Mouse (Mus musculus) left cerebral cortex, adult 18-20 months (tissue): ENCODE data around the gene Rbfox3. TPM values are rescaled to one million over a fixed set of nuclear protein-coding genes. Genes with fewer than 3 reads are reported as not detected.

Experiments
- DNase-seq, 2 experiments: peaks; one replicate each; pipeline ENCODE4 v3.0.0; 2021 to 2022; ENCODE audit warnings: low spot score in 2 of 2, mixed read lengths in 1 of 2
- total RNA-seq, 2 experiments: library from RNA; stranded (reverse); gene quantifications; 2 replicates each; pipeline ENCODE4 v1.2.3; 2021

The Rbfox3 gene
- total RNA-seq, 2 experiments from 2014 or later, result 301 to 331 TPM

DNA sequence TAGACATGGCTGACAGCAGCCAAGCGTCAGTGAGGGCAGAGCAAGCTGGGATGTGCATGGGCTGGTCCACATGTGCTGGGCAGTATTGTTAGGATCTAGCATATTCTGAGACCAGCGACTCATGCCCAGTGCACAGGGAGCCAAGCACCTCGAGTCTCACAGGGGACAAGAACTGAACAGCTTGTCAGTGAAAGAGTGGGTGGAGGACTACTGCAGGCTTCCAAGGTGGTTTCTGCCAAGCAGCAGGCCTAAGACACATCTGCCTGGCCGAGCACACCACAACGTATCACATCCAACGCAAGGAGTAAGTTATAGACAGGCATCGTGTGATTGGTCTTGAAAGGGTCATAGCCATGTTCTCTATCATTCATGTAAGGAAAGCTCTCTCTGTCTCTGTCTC lies 235.0 kb downstream of the Rbfox3 start:
- no peak for DNase-seq

DNA sequence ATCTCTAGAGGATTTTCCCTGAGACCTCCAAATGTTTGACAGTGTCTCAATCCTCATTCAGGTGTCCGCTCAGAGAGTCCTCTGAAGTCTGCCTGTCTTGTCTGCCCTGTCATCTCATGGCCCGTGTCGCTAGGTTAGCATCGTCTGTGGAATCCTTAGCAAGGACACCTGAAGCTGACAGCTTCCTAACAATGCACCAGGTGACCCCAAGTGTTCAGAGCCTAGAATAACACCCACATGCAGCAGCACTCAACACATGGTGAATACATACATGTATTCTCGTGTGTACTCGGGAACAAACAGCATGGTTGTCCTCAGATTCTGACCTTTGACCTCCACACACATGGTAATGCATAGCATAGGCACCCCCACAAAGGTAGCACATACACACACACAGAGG lies 239.4 kb downstream of the Rbfox3 start:
- DNase-seq, result no peak

DNA sequence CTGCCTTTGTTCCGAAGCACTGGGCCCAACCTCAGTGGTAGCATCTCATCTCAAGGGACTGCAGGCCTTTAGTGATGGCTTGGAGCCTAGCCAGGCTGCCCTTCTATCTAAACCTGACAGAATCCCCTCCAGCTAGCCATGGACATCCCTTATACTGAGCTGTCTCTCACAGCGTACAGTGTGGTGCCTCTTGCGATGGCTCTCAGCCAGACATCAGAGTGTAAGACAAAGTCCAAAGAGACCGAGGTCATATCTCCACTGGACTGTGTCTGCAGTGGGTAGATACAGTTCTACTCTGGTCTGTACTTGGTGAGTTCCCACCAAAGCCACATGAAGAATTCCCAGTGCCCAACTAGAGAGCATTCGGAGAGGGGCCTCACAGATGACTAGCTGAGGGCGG lies 240.2 kb downstream of the Rbfox3 start:
- no peak for DNase-seq

DNA sequence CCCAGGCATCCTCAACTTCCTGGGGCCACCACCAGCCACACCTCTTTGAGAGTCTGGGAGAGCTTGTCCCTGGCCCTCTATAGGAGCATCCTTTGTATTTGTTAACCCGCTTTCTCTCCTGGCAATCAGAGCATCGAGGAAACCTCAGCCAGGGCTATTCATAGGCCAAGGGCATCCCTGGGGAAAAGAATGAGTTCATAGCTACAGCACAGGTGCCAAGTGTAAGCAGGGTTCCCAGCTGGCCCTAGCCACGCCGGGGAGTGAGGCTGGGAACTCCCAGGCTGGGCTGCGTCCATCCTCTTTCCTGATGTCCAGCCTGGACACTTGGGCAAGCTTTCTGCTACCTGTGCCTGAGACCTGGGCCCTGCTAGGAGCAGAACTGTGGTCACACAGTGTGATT lies 241.6 kb downstream of the Rbfox3 start:
- DNase-seq, result no peak

DNA sequence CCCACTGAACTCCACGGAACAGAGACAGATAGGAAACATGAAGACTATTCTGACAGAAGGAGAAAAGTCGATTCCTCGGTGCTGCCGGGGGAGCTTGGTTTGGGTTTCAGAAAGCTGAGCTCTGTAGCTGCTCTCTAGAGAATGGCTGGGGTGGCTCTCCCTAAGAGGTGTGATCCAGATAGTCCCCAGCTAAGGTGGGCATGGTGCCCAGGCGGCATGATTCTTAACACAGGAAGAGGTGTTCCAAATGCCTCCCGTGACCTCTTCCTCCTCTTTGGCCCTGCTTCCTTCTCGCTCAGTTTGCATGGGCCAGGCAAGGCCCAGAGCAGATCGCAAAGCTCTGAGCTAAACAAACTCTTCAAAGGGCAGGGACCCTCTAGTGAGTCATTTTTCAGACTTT lies 243.0 kb downstream of the Rbfox3 start:
- no peak for DNase-seq

DNA sequence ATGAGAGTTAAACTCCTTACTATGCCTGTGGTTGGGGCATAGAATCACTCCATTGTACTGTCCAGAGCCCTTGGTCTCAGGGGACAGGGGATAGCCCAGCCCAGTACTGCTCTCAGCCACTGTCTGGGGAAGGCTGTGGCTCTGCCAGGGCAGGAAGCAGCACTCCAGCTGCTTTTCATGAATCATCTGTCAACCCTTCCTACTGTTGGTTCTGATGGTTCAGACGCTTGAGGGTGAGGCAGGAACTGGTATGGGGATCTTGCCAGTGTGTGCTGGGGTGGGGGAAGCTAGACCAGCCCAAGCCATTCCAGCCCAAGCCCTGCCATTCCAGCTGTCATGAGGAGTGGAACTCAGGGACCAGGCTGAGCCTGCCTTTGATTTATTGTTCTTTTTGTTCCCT lies 243.5 kb downstream of the Rbfox3 start:
- no peak for DNase-seq

DNA sequence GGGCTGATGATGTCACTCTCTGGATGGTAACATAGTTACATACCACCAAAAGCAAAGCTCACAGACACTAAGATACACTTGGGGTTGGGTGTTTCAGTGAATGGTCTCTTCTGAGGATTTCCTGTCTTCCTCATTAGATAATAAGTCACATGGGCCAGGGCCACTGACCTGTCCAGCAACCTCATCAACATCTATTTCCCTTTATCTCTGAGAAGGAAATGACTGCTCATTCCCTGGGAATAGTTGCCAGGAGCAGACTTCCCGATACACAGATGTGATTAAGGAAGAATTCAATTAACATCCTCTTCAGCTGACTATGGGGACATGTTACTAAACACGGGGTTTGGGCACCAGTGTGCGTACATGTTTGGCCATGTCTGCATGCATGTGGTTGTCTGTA lies 245.2 kb downstream of the Rbfox3 start:
- DNase-seq, result no peak

DNA sequence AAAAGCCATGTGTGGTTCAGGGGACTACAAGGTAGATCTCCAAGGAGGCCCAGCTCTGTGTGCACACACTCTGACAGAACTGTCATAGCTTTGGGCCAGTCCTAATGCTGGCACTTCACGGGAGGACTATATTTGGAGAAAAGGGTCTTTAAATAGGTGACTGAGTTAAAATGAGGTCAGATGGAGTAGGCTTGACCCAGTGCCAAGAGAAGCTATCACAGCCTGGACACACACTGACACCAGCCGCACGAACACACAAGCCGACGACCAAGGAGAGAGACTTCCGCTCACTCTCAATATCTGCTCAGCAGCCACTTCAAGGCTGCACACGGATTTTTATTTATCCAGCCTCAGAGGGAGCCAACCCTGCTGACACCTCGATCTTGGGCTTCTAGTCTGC lies 248.1 kb downstream of the Rbfox3 start:
- no peak for DNase-seq

DNA sequence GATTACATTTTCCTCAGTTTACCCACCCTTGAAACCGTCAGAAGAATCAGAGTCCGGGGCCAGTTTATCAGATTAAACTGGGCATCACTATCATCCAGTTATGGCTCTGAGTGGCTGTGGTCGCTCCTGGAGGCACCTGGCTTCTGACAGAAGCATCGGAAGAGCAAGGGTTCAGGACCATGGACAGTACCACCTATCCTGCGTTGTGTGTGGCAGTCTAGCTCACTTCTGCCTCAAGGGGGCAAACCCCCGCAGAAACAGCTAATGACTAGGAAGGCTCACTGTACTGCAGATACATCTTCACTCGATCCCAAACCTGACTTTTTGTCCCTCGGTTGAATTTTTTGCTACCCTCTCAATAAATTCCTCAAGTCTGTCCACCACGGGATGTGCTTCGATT lies 252.1 kb downstream of the Rbfox3 start:
- DNase-seq, result no peak

DNA sequence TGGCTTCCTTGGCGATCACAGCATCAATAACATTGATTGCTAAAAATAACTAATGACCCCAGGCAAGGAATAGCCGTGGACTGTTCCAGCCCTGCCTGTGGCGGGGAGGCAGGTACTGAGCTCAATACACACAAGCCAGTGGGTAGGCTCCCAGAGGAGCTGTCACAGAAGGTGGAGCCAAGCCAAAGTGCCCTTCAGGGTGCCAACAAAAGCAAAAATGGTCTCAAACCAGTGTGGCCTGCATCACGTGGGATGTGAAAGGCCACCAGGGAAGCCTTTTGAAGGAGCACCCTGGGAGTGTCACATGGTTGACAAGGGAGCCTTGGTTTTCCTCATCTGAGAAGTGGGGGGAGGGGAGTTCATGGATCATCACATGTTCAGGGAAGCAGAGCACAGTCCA lies 255.6 kb downstream of the Rbfox3 start:
- DNase-seq, result no peak

DNA sequence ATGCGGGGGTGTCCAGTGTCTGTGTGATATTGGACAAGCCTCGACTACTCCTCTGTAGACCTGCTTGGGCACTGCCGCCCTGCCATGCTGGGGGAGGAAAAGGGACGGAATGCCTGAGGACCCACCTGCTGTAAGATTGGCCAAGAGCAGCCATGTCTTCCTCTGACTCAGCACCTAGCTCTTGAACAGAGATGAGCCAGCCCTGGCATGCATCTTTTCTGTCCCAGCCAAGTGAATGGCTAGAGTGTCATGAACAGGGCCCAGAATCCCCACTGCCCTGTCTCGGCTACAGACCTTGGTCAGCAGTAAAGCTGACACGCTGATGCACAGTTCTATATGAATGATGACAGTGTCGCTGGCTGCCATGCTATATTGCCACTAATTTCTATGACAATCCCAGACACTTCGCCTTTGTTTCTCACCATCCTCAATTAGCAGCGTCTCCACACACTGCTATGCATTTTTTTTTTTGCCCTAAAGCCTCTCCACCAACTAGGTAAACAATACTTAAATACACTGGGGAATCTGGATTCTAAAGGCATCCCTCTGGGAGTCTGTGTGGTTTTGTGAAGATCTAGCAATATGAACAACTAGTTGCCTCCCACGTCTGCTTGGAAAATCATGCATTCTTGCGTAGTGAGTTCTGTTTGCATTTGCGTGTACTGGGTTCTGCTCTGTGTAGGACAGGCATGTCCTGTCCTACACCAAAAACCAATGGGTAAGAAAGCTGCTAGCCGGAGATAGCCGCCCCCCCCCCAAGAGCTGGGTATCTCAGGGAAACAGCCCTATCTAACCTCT lies 257.7 kb downstream of the Rbfox3 start:
- DNase-seq, result no peak

DNA sequence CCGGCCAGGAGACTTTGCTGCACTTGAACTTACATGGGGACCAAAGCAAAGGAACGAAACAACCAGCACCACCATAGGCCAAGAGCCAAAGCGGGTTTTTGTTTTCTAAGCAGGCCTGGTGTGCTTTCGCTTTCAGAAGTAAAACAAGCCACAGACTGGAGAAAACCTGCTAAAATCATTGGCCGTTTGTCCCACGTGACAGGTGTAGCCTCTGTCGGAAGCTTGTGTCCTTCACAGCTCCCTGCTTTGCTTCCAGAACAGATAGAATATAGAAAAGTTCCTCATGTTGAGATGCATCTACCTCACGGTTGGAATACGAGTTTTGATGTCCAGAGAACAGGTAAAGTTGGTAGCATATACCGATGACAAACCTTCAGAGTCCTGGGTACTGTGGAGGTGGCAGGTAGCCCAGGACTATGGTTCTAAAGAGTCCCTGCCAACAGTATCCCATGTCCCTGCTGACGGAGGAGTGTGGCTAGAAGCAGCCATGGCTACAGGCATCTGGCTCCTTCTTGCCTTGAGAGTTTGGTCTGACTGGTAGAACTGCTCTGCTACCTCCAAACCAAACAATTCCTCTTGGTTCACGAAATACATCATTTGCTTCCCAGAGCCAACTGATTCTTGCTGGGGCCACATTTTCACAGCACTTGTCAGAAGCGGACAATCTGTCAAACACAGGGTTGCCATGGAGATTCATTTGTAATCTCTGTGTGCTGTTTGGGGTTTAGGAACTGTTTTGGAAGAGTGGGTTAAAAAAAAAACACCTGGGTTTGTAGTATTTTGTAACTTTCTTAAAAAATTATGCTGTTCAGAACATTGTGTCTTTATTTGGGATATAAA lies 258.8 kb downstream of the Rbfox3 start:
- no peak for DNase-seq

DNA sequence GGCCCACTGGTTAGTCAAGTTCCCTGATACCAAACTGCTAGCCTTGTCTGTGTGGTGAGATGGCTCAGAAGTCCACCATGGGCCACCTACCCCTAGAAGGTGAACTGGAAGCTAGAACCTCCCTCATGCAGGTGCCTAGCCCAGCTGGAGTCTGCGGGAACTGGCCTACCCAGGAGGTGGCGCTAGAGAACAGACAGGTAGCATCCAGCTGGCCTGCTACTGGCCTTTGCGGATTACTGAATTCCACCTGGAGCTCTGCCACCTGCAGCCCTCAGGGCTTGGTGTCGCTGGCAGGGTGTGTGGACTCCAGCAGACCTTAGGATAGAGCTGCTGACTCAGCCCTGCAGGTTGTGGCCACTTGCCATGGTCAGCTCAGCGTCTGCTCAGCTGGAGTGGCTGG lies 263.0 kb downstream of the Rbfox3 start:
- DNase-seq, result peak; percentile 42 to 58

DNA sequence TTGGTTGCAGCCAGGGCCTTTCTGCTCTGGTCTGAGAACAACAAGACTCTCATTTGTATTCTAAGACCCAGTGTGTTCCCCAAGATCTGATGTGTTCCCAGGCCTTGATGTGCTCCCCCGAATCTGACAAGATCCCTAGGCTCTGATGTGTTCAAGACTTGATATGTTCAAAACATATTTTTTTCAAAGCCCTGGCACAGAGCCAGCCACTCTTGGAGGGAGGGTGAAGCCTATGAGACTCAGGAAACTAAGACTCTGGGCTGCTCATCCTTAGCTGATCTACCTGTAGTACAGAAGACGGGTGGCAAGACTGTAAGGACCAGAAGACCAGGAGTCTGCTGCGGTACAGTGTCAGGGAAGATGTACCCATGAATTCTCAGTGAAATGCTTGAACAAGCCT lies 264.5 kb downstream of the Rbfox3 start:
- no peak for DNase-seq

DNA sequence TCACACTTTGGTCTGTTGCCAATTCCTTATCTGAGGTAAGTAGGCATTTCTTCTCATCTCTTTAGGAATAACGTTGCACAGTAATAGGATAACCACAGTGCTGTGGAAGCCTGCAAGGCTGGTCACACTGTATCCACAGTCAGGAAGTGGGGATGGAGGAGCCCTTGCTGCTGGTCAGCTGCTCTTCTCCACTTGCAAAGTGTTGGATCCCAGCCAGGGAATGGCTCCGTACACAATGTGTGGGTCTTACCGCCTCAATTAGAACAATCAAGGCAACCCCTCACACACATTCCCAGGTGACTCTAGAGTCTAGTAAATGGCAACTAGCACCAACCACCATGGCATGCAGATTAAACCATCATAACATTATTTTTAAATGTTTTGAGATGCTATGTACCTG lies 266.2 kb downstream of the Rbfox3 start:
- no peak for DNase-seq

DNA sequence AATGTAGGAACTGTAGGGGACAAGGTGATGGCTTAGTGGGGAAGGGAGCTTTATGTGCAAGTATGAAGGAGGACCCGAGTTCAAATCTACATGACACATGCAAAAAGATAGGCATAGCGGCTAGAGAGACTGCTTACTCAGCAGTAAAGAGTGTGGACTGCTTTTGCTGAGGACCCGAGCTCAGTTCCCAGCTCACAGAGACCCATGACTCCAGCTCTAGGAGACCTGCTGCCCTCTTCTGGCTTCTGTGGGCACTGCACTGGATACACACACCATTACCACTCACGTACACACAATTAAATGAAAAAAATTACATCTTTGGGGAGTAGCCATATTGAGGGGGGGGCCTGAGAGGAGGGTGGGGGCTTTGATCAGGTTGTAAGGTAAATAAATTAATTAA lies 270.7 kb downstream of the Rbfox3 start:
- no peak for DNase-seq

DNA sequence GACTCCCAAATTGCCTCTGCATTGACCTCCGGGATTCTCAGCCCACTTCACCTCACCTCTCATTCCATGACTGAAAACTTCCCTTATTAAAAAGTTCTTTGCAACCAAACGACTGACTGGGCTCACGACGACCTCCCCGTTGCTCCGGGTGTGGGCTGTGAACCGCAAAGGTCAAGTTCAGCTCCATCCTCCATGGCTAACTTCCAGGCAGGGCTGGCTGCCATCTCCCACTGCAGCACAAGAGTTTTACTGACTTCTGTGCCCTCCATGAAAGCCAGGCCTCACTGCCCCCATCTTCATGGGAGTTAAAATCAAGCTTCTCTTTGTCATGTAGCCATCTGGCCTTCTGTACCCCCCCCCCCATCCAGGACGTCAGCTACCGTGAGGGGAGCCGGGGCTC lies 273.7 kb downstream of the Rbfox3 start:
- no peak for DNase-seq

DNA sequence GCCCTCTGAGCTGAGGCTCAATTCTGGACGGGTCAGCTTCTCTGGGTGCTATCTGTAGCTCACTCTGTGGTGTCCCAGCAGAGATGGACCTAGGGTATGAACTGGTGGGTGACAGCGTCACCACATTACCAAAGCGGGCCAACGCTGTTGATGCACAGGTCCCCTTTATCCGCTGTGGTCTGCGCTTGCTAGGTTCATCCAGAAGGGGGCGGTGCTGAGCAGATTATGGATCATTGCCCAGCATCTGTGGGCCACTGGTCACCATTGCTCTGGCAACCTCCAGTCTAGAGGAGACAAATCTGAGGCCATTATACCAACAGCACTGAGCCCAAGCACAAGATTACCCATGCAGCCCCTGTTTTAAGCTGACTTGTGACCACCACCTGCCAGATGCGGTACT lies 276.8 kb downstream of the Rbfox3 start:
- no peak for DNase-seq

DNA sequence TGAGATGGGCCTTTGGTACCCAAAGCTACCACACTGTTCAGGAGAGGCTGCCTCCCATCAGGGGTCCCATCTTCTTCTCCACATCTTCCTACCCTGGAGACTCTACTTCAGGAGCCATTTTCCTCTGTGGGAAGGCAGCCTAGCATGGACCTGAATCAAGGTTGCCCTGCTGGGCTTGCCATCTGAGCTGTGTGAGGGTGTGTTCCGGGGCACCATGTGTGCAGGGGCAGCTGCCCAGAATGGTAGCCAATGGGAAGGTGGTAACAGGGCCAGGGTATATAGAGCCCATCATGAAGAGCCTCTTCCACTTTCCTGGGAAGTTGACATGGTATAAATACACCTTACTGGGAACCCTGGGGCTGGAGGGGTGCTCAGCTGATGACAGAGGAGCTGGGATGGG lies 281.7 kb downstream of the Rbfox3 start:
- no peak for DNase-seq

DNA sequence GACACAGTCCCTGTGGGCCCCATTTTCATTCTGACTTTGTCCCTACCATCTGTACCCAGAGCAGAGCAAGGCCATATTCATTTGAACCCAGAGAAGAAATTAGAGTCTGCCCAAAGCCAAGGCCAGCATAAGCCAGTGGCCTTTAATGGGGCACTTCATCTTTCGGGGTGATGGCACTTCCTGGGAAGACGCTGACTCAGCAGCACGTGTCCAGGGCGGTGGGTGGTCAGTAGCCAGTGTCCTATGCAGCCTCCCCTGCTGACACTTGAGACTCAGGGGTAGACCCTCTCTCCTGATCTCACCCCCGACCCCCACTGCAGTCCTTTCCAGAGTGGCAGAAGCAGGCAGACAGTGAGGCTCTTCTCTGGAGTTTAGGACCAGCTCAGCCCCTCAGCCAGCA lies 283.9 kb downstream of the Rbfox3 start:
- no peak for DNase-seq

DNA sequence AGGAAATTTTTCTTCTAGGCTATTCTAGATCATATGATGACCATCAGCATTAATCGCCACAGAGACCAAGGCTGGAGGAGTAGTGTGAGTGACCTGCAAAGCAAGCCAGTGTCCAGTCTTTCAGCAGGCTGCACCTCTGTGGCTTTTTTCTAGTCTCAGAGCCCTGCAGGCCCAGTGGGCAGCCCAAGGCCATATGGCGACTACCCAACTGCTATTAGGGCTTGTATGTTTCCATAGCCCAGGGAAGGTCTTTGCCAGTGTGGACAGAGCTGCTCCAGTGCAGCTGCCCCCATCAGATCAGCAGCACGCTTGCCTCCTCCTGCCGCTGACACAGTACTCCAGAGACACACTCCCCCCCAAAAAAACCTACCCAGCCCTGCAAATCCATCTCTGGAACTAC lies 290.5 kb downstream of the Rbfox3 start:
- no peak for DNase-seq

DNA sequence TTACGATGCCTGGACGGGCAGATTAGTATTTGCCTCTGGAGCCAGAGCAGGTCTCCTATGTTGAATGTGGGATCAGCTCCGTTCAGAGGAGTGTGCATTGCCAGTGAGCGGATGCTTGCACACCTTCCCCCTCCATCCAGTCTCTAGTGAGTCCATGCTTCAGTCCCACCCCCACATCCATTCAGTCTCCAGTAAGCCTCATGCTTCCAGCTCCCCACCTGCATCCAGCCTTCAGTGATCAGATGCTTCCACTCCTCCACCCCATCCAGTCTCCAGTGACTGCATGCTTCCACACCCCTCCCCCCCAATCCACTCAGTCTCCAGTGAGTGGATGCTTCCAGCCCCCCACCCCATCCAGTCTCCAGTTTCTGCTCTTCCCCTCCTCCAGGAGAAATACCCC lies 297.3 kb downstream of the Rbfox3 start:
- no peak for DNase-seq

DNA sequence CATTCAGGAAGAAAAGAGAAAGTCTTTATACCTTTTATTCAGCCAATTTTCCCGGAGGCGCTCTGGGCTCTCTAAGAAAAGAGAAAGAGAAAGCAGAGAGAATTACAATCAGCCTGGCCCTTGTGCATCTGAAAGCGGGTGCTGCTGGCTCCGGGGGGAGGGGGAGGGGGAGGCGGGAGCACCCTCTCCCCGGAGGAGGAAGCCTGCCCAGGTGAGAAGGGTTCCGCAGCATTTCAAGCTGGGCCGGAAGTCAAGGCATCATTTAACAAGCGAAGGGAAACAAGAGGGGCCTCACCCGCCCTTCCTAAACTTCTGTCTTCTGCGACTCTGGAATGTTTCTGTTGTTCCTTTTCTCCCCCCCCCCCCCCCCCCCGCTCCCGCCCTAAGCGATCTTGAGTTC lies 301.3 kb downstream of the Rbfox3 start:
- DNase-seq, result no peak
